Comparison of ENCODE assay signal across 14 mouse cellular contexts in genomic region chr6:119346257-119346656, GRCm38 (mm10). TPM values are rescaled to one million over a fixed set of nuclear protein-coding genes. Genes with fewer than 3 reads are reported as not detected.
DNase-seq lines count a peak whose midpoint lies in the region; ATAC-seq lines count a peak whose summit lies in the region.
"Had no signal": no experiment of that assay in that cellular context is flagged by ENCODE, and none has a peak within 500 bp of the region (broad histone marks: within the 10 kb centered on the region; RNA-seq: fewer than 3 reads in every experiment).

No protein-coding gene starts in this region.

- H3K36me3 ChIP-seq in heart, embryonic 11.5 days (ENCODE audit: control insufficient read depth, insufficient read depth, low read length): no peaks in the 10 kb centered on the region
- H3K36me3 ChIP-seq in megakaryocyte, embryonic 14.5 days (replicated peaks; ENCODE audit: low read length): no peaks in the 10 kb centered on the region

- DNase-seq in heart, adult 11 months: peak; percentile 87
- DNase-seq in 416B (ENCODE audit: low read depth): peak; percentile 50
- peak; percentile 79 for DNase-seq in cerebellum, adult 9-11 months
- no peak for DNase-seq in B cell, adult 2 months
- no peak for DNase-seq in liver
- no peak for DNase-seq in layer of hippocampus, postnatal 25 days (ENCODE audit: extremely low spot score in 1 of 2, low spot score in 1 of 2)
- DNase-seq: gastrocnemius, postnatal 36 days; kidney, postnatal 36 days; midbrain, embryonic 14.5 days; right cerebral cortex, postnatal 14 days had no signal

- 0 out of 2 replicates have a peak, but pooled peaks cover 4% of the 10 kb centered on the region for H3K4me1 ChIP-seq in heart, embryonic 11.5 days (ENCODE audit: control insufficient read depth, insufficient read depth, low read length)
- H3K4me1 ChIP-seq in megakaryocyte, embryonic 14.5 days: peaks cover 32% of the 10 kb centered on the region

- H3K27me3 ChIP-seq in heart, embryonic 11.5 days (ENCODE audit: control insufficient read depth, insufficient read depth, low read length): no peaks in the 10 kb centered on the region
- H3K27me3 ChIP-seq in megakaryocyte, embryonic 14.5 days (replicated peaks): peaks cover 34% of the 10 kb centered on the region

- no peak for ATAC-seq in heart, embryonic 11.5 days (replicated peaks; ENCODE audit: insufficient number of reproducible peaks, low FRiP score, low TSS enrichment)

- no peak overlapping the region for H3K27ac ChIP-seq in heart, embryonic 11.5 days (ENCODE audit: low read depth, low read length)

- H3K9ac ChIP-seq in heart, embryonic 11.5 days (ENCODE audit: low read depth, low read length): no peak overlapping the region

- no peaks in the 10 kb centered on the region for H3K9me3 ChIP-seq in heart, embryonic 11.5 days (replicated peaks; ENCODE audit: control insufficient read depth, low read length)
- H3K9me3 ChIP-seq in megakaryocyte, embryonic 14.5 days: no peaks in the 10 kb centered on the region

- H3K4me2 ChIP-seq in heart, embryonic 11.5 days: no peak overlapping the region

- 49% methylated on average over 10 of the region's 10 CpGs for WGBS in heart, embryonic 11.5 days (ENCODE audit: insufficient replicate concordance)

- H3K4me3 ChIP-seq in heart, embryonic 11.5 days (ENCODE audit: low read depth, low read length): no peak overlapping the region
- H3K4me3 ChIP-seq in megakaryocyte, embryonic 14.5 days (replicated peaks): peak overlapping the region; percentile 24

RNA-seq across cellular contexts. Expression of gene Lrtm2, which starts 15.7 kb away (rescaled TPM):
- polyA plus RNA-seq in heart, embryonic 11.5 days (2014; fragmentation: Nextera tagmentation; extraction: Ambion mirVana): 0.20 TPM in 1 of 2 replicates, not detected in the other
- not detected in 2 replicates for polyA plus RNA-seq in megakaryocyte, embryonic 14.5 days (2012; ENCODE audit: insufficient read depth, low replicate concordance)
- 10 to 100 TPM; 35.6 to 37.4 TPM for total RNA-seq in layer of hippocampus, postnatal 25 days (2021)
- total RNA-seq: MEL had no signal
- polyA plus RNA-seq: C2C12 had no signal

Comparison
In these comparisons a context has a peak if more than half of its experiments do, and no peak if none do; other contexts are left out.
1. DNase-seq: peak in heart, adult 11 months (single experiment), 416B (single experiment) and cerebellum, adult 9-11 months (single experiment); none in B cell, adult 2 months (0 of 2), liver (single experiment) and layer of hippocampus, postnatal 25 days (0 of 2).